Mouse (Mus musculus) small intestine, adult 2 months (tissue): ENCODE data around the gene Zim1. TPM values are rescaled to one million over a fixed set of nuclear protein-coding genes. Genes with fewer than 3 reads are reported as not detected.

Experiments
- H3K27ac ChIP-seq: fragments of 200-500 bp; 2 replicates; pipeline ENCODE4 v1.5.1; 2012; ENCODE audit warnings: low read depth, low read length, control low read depth, inconsistent platforms; ENCODE audit not compliant: insufficient read depth
- H3K27me3 ChIP-seq: fragments of 200-500 bp; 2 replicates; pipeline ENCODE4 v1.6.1; 2012; ENCODE audit warnings: mild to moderate bottlenecking, moderate library complexity, low read length, inconsistent platforms; ENCODE audit not compliant: control insufficient read depth, insufficient read depth
- H3K36me3 ChIP-seq: fragments of 200-500 bp; 2 replicates; pipeline ENCODE4 v1.6.1; 2012; ENCODE audit warnings: mild to moderate bottlenecking, low read length, control low read depth, inconsistent platforms; ENCODE audit not compliant: control insufficient read depth, insufficient read depth
- H3K4me1 ChIP-seq: fragments of 200-500 bp; 2 replicates; pipeline ENCODE4 v1.6.1; 2012; ENCODE audit warnings: low read length, inconsistent platforms, mixed read lengths; ENCODE audit not compliant: control insufficient read depth, insufficient read depth, insufficient read length
- H3K4me3 ChIP-seq: fragments of 200-500 bp; 2 replicates; pipeline ENCODE4 v1.5.1; 2012; ENCODE audit warnings: low read depth, mild to moderate bottlenecking, control low read depth, inconsistent platforms, low read length, moderate library complexity
- CTCF ChIP-seq: fragments of 200-500 bp; IDR thresholded peaks from 2 replicates; pipeline ENCODE4 v1.5.1; 2012; ENCODE audit warnings: low read depth, mild to moderate bottlenecking, control low read depth, inconsistent platforms, low read length, moderate library complexity, mixed read lengths; ENCODE audit not compliant: insufficient replicate concordance, insufficient read length; ENCODE audit errors: extremely low read depth
- POLR2A ChIP-seq: fragments of 200-500 bp; IDR thresholded peaks from 2 replicates; pipeline ENCODE4 v1.6.1; 2012; ENCODE audit warnings: low read depth, mild to moderate bottlenecking, control low read depth, inconsistent platforms, low read length, moderate library complexity
- WGBS: fragments of 180-500 bp; shearing (Covaris S2); methylation state at CpG from one replicate; pipeline ENCODE4 v1.1.7; 2018; 5-methylcytosine and 5-hydroxymethylcytosine counted together
- polyA plus RNA-seq: library from polyadenylated mRNA; depleted of rRNA; stranded (reverse); fragments of >200 nt; gene quantifications from 2 replicates; pipeline ENCODE4 v1.2.3, GENCODE M21; 2012

The Zim1 gene
- polyA plus RNA-seq, 1 experiment = 0.04 TPM

GRCm38 (mm10) chr7:6699230-6699629 lies 3.0 kb upstream of the Zim1 start:
- TF ChIP-seq CTCF = no peak
- no peak for TF ChIP-seq POLR2A
- 55% methylated on average over 3 of the region's 3 CpGs for WGBS

GRCm38 (mm10) chr7:6685511-6685910 lies 10.7 kb downstream of the Zim1 start:
- H3K27ac ChIP-seq = no peak overlapping the region
- no peaks in the 10 kb centered on the region for H3K4me1 ChIP-seq
- TF ChIP-seq CTCF (no peak), POLR2A (no peak)
- 93% methylated on average over 6 of the region's 6 CpGs for WGBS
- no peaks in the 10 kb centered on the region for H3K36me3 ChIP-seq
- H3K4me3 ChIP-seq = no peak overlapping the region
- H3K27me3 ChIP-seq = no peaks in the 10 kb centered on the region

More at GRCm38 (mm10) chr7:6699230-6699629, 3.0 kb upstream of the Zim1 start:
- no peak overlapping the region for H3K4me3 ChIP-seq
- H3K27me3 ChIP-seq = no peaks in the 10 kb centered on the region
- H3K36me3 ChIP-seq = no peaks in the 10 kb centered on the region
- H3K4me1 ChIP-seq = no peaks in the 10 kb centered on the region
- H3K27ac ChIP-seq = no peak overlapping the region

- WGBS = 64% methylated on average over 3 of the region's 3 CpGs
- no peaks in the 10 kb centered on the region for H3K27me3 ChIP-seq
- H3K4me3 ChIP-seq = no peak overlapping the region
- TF ChIP-seq CTCF (no peak), POLR2A (no peak)
- no peaks in the 10 kb centered on the region for H3K4me1 ChIP-seq
- no peak overlapping the region for H3K27ac ChIP-seq
- H3K36me3 ChIP-seq = no peaks in the 10 kb centered on the region
These were observed 29.5 kb downstream of the Zim1 start for GRCm38 (mm10) chr7:6666726-6667125.

GRCm38 (mm10) chr7:6663430-6663829 lies 32.8 kb downstream of the Zim1 start:
- WGBS = 76% methylated on average over 7 of the region's 7 CpGs
- no peak for TF ChIP-seq CTCF
- no peak for TF ChIP-seq POLR2A
- no peak overlapping the region for H3K27ac ChIP-seq

GRCm38 (mm10) chr7:6659605-6660004 lies 36.6 kb downstream of the Zim1 start:
- no peaks in the 10 kb centered on the region for H3K36me3 ChIP-seq
- H3K4me1 ChIP-seq = no peaks in the 10 kb centered on the region
- WGBS = 26% methylated on average over 2 of the region's 2 CpGs
- H3K27ac ChIP-seq = no peak overlapping the region
- TF ChIP-seq CTCF (no peak), POLR2A (no peak)
- no peaks in the 10 kb centered on the region for H3K27me3 ChIP-seq
- H3K4me3 ChIP-seq = no peak overlapping the region

More at GRCm38 (mm10) chr7:6663430-6663829, 32.8 kb downstream of the Zim1 start:
- no peaks in the 10 kb centered on the region for H3K4me1 ChIP-seq
- no peaks in the 10 kb centered on the region for H3K36me3 ChIP-seq
- no peaks in the 10 kb centered on the region for H3K27me3 ChIP-seq
- no peak overlapping the region for H3K4me3 ChIP-seq

GRCm38 (mm10) chr7:6658606-6659005 lies 37.6 kb downstream of the Zim1 start:
- TF ChIP-seq CTCF = no peak
- no peak for TF ChIP-seq POLR2A
- Histone ChIP-seq H3K27me3 (no peaks in the 10 kb centered on the region), H3K4me3 (no peak overlapping the region), H3K27ac (no peak overlapping the region), H3K36me3 (no peaks in the 10 kb centered on the region), H3K4me1 (no peaks in the 10 kb centered on the region)
- WGBS = 91% methylated on average over 7 of the region's 7 CpGs

GRCm38 (mm10) chr7:6652151-6652550 lies 44.1 kb downstream of the Zim1 start:
- no peak for TF ChIP-seq POLR2A
- no peak for TF ChIP-seq CTCF
- Histone ChIP-seq H3K27ac (no peak overlapping the region), H3K4me3 (no peak overlapping the region), H3K4me1 (no peaks in the 10 kb centered on the region), H3K27me3 (no peaks in the 10 kb centered on the region), H3K36me3 (no peaks in the 10 kb centered on the region)
- WGBS = 60% methylated on average over 5 of the region's 5 CpGs
